Mouse (Mus musculus) MEL (cell line): ENCODE measurements around the gene Fundc2.

Experiments used
- BHLHE40 ChIP-seq: IDR thresholded peaks from 2 replicates; pipeline ENCODE4 v1.6.1; 2012; ENCODE audit warnings: low read depth, mild to moderate bottlenecking, inconsistent platforms, low read length, improper control_type of control experiment, borderline replicate concordance
- CTCF ChIP-seq, 3 experiments: IDR thresholded peaks in 2 of 3; conservative IDR thresholded peaks in 1 of 3; 2 replicates each; pipeline ENCODE4 v1.5.1; 2011 to 2012; ENCODE audit warnings: low read length in 3 of 3, low read depth in 2 of 3, mild to moderate bottlenecking in 2 of 3, improper control_type of control experiment in 1 of 3, inconsistent platforms in 1 of 3, mixed read lengths in 1 of 3, moderate library complexity in 1 of 3; ENCODE audit not compliant: control insufficient read depth in 1 of 3, insufficient read depth in 1 of 3, poor library complexity in 1 of 3, severe bottlenecking in 1 of 3
- EP300 ChIP-seq, 2 experiments: IDR thresholded peaks; 2 replicates each; pipeline ENCODE4 v1.6.1; 2011; ENCODE audit warnings: improper control_type of control experiment in 2 of 2, low read length in 2 of 2, low read depth in 1 of 2, mild to moderate bottlenecking in 1 of 2
- GATA1 ChIP-seq: IDR thresholded peaks from 2 replicates; pipeline ENCODE4 v1.6.1; 2011; ENCODE audit warnings: low read depth, low read length, improper control_type of control experiment
- MXI1 ChIP-seq: IDR thresholded peaks from 2 replicates; pipeline ENCODE4 v1.6.1; 2011; ENCODE audit warnings: mild to moderate bottlenecking, low read depth, low read length, improper control_type of control experiment
- POLR2A ChIP-seq, 2 experiments: IDR thresholded peaks; 2 replicates each; pipeline ENCODE4 v1.6.1; 2011 to 2012; ENCODE audit warnings: low read length in 2 of 2, mild to moderate bottlenecking in 2 of 2, control low read depth in 1 of 2, improper control_type of control experiment in 1 of 2, low read depth in 1 of 2, moderate library complexity in 1 of 2; ENCODE audit not compliant: control insufficient read depth in 1 of 2, insufficient read depth in 1 of 2, poor library complexity in 1 of 2
- POLR2AphosphoS2 ChIP-seq: IDR thresholded peaks from 2 replicates; pipeline ENCODE4 v1.6.1; 2011; ENCODE audit warnings: low read length, improper control_type of control experiment
- SIN3A ChIP-seq: IDR thresholded peaks from 2 replicates; pipeline ENCODE4 v1.6.1; 2012; ENCODE audit warnings: low read length, improper control_type of control experiment, inconsistent platforms
- ZNF384 ChIP-seq: IDR thresholded peaks from 2 replicates; pipeline ENCODE4 v1.6.1; 2012; ENCODE audit warnings: low read depth, mild to moderate bottlenecking, inconsistent platforms, low read length, improper control_type of control experiment

GRCm38 (mm10) chrX:75381176-75381575, 1.0 kb upstream of the Fundc2 start:
- no peak for TF ChIP-seq SIN3A
- TF ChIP-seq POLR2AphosphoS2: no peak
- TF ChIP-seq ZNF384: no peak
- no peak for TF ChIP-seq GATA1
- TF ChIP-seq MXI1: no peak
- no peak for TF ChIP-seq CTCF (IDR thresholded peaks at IDR 0.05 in 2 of 3, conservative IDR thresholded peaks at IDR 0.05 in 1 of 3; ENCODE audit: control insufficient read depth in 1 of 3, insufficient read depth in 1 of 3, low read depth in 2 of 3, low read length in 3 of 3, poor library complexity in 1 of 3, severe bottlenecking in 1 of 3)
- no peak for TF ChIP-seq EP300 (IDR thresholded peaks at IDR 0.05; ENCODE audit: low read depth in 1 of 2, low read length in 2 of 2)
- no peak for TF ChIP-seq BHLHE40
- no peak for TF ChIP-seq POLR2A (IDR thresholded peaks at IDR 0.05; ENCODE audit: control insufficient read depth in 1 of 2, insufficient read depth in 1 of 2, low read depth in 1 of 2, low read length in 2 of 2, poor library complexity in 1 of 2)
